Mouse (Mus musculus) brown adipose tissue, adult 24 weeks (tissue): ENCODE data around the gene Ccdc114. TPM values are rescaled to one million over a fixed set of nuclear protein-coding genes. Genes with fewer than 3 reads are reported as not detected.

Experiments
- H3K27ac ChIP-seq: fragments of 200-500 bp; replicated peaks from 2 replicates; pipeline ENCODE4 v1.5.1; 2012; ENCODE audit warnings: low read depth, mild to moderate bottlenecking, low read length
- H3K4me1 ChIP-seq: fragments of 200-500 bp; 2 replicates; pipeline ENCODE4 v1.6.1; 2012; ENCODE audit warnings: low read length, mixed read lengths; ENCODE audit not compliant: control insufficient read depth, insufficient read depth, insufficient read length
- H3K4me3 ChIP-seq: fragments of 200-500 bp; 2 replicates; pipeline ENCODE4 v1.5.1; 2012; ENCODE audit warnings: low read depth, mild to moderate bottlenecking, low read length, moderate library complexity; ENCODE audit not compliant: insufficient read depth
- polyA plus RNA-seq: library from polyadenylated mRNA; stranded (reverse); fragments of >200 nt; gene quantifications from 2 replicates; pipeline ENCODE4 v1.2.4, GENCODE M21; 2012; ENCODE audit not compliant: missing spikeins, insufficient read depth, insufficient read length

The Ccdc114 gene
- polyA plus RNA-seq, 1 experiment, result 1.2 TPM

DNA sequence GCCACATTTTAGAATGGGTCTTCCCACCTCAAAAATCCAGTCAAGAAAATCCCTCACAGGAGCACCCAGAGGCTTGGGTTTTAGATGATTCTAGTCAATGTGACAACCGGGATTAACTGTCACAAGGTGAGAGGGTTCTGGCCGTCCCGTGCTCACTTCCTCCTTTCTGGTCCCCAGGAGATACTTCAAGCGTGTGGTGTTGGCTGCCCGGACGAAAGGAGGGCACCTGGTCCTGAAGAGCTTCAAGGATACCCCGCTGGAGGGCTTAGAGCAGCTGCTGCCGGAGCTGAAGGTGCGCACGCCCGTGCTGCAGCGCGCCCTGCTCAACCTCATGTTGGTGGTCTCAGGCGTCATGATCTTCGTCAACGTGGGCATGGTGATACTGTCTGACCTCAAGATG lies 14.7 kb upstream of the Ccdc114 start:
- Histone ChIP-seq H3K27ac (no peak overlapping the region), H3K4me1 (no peaks in the 10 kb centered on the region), H3K4me3 (no peak overlapping the region)

GRCm38 (mm10) chr7:45914067-45914466 lies 9.8 kb upstream of the Ccdc114 start:
- Histone ChIP-seq H3K4me1 (no peaks in the 10 kb centered on the region), H3K4me3 (no peak overlapping the region), H3K27ac (no peak overlapping the region)

- no peak overlapping the region for H3K27ac ChIP-seq
- H3K4me1 ChIP-seq, result no peaks in the 10 kb centered on the region
- no peak overlapping the region for H3K4me3 ChIP-seq
These were observed 8.9 kb upstream of the Ccdc114 start for GRCm38 (mm10) chr7:45915011-45915410.

DNA sequence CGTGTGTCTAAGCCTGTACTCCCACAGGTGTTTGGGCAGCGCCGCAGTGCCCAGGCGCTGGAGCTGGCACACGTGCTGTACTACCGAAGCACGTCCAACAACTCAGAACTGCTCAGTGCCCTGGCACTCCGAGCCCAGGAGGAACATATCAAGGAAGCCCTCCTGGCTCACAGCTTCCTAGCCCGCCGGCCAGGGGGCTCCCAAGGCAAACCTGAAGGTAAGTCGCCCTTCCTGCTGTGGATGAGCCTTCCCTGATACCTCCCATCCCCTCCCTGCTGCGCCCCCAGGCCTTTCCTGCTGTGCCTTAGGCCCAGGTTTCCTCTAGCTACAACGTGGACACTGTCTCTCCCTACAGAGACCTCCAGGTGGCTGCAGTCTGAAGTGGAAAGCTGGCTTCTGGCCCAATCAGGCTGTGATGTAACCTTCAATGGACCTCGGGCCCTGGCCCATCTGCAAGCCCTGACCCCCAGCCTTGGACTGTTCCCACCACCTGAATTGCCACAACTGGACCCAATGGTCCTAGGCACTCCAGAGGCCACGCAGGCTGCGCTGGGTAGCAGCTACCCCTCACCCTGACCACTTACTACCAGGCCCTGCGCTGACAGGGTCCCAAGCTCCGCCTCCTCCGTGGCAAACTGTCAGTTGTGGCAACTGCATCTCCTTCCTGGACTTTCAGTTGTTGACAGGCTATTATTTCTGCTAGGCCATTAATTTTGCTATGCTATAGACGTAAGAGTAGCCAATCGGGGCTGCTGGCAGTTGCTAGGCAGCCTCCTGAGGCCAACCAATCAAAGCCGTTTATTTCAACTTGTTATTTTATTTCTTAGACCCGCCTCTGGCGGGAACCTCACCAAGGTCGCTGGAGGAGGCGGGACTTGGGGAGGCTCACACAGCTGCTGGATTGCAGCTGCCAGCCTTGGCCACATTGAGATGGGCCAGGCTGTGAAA lies 7.5 kb upstream of the Ccdc114 start:
- Histone ChIP-seq H3K4me1 (no peaks in the 10 kb centered on the region), H3K4me3 (peak overlapping the region; percentile 40), H3K27ac (no peak overlapping the region)

DNA sequence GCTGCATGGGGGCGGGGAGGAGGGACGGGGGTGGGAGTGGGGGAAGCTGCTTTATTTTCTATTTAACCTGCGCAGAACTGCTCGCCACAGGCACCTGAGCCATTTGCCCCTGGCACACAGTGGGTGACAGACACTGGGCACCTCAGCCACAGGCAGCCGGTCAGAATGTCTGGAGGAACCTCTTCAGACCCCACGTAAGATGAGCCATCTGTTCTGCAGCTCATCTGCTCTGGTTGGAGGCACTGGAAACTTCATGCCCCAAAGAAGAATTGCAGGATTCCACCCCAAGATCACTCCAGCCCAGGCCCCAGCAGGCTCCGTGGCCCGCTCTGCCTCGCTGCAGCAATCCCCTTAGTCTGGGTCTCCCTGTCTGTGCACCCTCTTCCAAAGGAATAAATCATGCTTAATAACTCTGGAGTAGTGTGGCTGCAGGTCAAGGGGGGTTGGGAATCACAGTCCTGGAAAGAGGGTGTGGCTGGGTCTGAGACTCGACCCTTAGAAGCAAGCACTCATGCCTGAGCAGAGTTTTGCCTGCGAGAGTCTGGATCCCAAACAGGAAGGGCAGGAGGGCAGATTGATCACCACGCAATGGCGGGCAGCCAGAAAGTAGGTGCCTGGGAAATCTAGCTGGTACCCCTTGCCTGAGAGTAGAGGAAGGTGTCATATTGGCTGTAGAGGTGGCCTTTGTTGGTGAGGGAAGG lies 6.7 kb upstream of the Ccdc114 start:
- Histone ChIP-seq H3K27ac (no peak overlapping the region), H3K4me1 (no peaks in the 10 kb centered on the region), H3K4me3 (no peak overlapping the region)

DNA sequence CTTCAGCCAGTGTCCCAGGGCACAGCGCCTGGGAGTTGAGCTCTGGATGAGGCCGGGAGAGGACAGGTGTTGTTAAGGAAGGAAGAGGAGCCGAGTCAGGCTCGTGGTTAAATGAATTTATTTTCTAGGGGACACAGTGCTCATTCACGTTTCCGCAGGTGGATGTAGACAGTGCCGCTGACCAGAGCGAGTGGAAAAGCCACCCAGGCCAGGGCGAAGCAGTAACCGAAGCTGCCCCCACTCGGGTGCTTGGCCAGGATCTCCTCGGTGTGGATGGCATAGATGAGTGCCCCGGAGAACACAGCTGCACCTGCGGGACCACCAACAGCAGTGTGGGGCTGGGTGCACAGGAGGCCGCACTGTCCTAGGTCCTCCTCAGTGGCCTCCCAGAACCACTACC lies 5.9 kb upstream of the Ccdc114 start:
- Histone ChIP-seq H3K27ac (no peak overlapping the region), H3K4me1 (0 out of 2 replicates have a peak, but pooled peaks cover 3% of the 10 kb centered on the region)

GRCm38 (mm10) chr7:45919083-45919671 lies 4.7 kb upstream of the Ccdc114 start:
- H3K27ac ChIP-seq, result no peak overlapping the region
- H3K4me3 ChIP-seq, result peak overlapping the region; percentile 58
- 0 out of 2 replicates have a peak, but pooled peaks cover 3% of the 10 kb centered on the region for H3K4me1 ChIP-seq

More for the DNA sequence above, 5.9 kb upstream of the Ccdc114 start:
- H3K4me3 ChIP-seq, result no peak overlapping the region

DNA sequence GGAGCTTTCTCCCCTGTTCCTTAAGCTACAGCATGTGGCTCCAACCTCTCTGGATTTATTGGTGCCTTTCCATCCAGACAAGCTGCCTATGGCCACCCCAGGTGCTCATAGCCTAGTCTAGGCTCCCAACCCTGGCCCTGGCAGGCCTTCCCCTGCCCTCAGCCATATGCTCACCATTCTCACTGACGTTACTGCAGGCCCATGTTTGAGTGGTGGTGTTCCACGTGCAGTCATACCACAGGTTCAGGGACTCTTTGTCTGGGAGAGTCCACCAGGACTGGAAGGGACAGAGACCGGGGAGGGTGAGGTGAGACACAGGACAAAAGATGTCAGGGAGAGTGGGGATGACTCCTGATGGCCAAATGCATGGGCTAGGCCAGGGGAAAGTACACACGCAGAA lies 4.1 kb upstream of the Ccdc114 start:
- H3K4me1 ChIP-seq, result 0 out of 2 replicates have a peak, but pooled peaks cover 3% of the 10 kb centered on the region
- peak overlapping the region; percentile 35; the same call in 1 of the 2 replicates for H3K27ac ChIP-seq
- H3K4me3 ChIP-seq, result peak overlapping the region; percentile 58

- peak overlapping the region; percentile 58 for H3K4me3 ChIP-seq
- 0 out of 2 replicates have a peak, but pooled peaks cover 3% of the 10 kb centered on the region for H3K4me1 ChIP-seq
- peak overlapping the region; percentile 80 for H3K27ac ChIP-seq
These were observed 3.2 kb upstream of the Ccdc114 start for GRCm38 (mm10) chr7:45920583-45921241.

GRCm38 (mm10) chr7:45921242-45921621 lies 2.6 kb upstream of the Ccdc114 start, which contains the start of gene Emp3:
Gene Emp3, minus strand, starts transcription at chr7:45921404.
- Histone ChIP-seq H3K4me1 (0 out of 2 replicates have a peak, but pooled peaks cover 3% of the 10 kb centered on the region), H3K4me3 (peak within 1 kb of the TSS; percentile 58)

GRCm38 (mm10) chr7:45921950-45922600 lies 1.8 kb upstream of the Ccdc114 start:
- no peak overlapping the region for H3K4me3 ChIP-seq
- 0 out of 2 replicates have a peak, but pooled peaks cover 3% of the 10 kb centered on the region for H3K4me1 ChIP-seq

More at GRCm38 (mm10) chr7:45921242-45921621, 2.6 kb upstream of the Ccdc114 start, which contains the start of gene Emp3:
- peak within 1 kb of the TSS; percentile 80 for H3K27ac ChIP-seq

GRCm38 (mm10) chr7:45922928-45923761 lies 727 bp upstream of the Ccdc114 start:
- H3K4me1 ChIP-seq, result 0 out of 2 replicates have a peak, but pooled peaks cover 3% of the 10 kb centered on the region
- H3K27ac ChIP-seq, result peak overlapping the region; percentile 94

More at GRCm38 (mm10) chr7:45921950-45922600, 1.8 kb upstream of the Ccdc114 start:
- H3K27ac ChIP-seq, result peak overlapping the region; percentile 72

DNA sequence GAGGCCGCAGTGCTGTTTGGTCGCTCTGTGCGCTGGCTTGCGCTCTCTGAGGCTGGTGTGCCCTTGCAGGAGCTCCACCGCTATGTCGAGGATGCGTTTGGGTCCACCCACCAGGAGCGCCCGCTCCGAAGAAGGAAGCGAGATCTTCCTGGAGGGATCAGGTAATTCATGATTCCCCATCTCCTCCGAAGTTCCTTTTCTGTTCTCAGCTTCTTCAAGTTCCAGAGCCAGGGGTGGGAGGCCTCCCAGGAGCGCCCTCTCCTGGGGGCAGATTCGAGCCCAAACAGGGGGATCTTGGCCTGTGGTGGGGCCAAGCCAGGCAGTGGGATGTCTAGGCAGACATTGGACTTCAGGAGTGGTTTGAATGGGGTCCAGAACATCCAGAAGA lies 551 bp downstream of the Ccdc114 start:
- Histone ChIP-seq H3K27ac (no peak overlapping the region), H3K4me3 (peak overlapping the region; percentile 44), H3K4me1 (0 out of 2 replicates have a peak, but pooled peaks cover 3% of the 10 kb centered on the region)

More at GRCm38 (mm10) chr7:45922928-45923761, 727 bp upstream of the Ccdc114 start:
- H3K4me3 ChIP-seq, result peak overlapping the region; percentile 73
